Mouse (Mus musculus) C2C12 (cell line): ENCODE measurements around the gene Cast. TPM values are rescaled to one million over a fixed set of nuclear protein-coding genes. Genes with fewer than 3 reads are reported as not detected.

Source experiments
- H3K27me3 ChIP-seq: one replicate; pipeline ENCODE4 v1.6.1; 2011; ENCODE audit not compliant: control insufficient read depth, insufficient read depth, insufficient read length
- H3K36me3 ChIP-seq: one replicate; pipeline ENCODE4 v1.6.1; 2011; ENCODE audit not compliant: control insufficient read depth, insufficient read depth
- H3K4me3 ChIP-seq: one replicate; pipeline ENCODE4 v1.5.1; 2011; ENCODE audit warnings: mild to moderate bottlenecking, control low read depth; ENCODE audit not compliant: poor library complexity, insufficient read depth, severe bottlenecking
- H3K79me2 ChIP-seq: one replicate; pipeline ENCODE4 v1.6.1; 2011; ENCODE audit not compliant: control insufficient read depth, insufficient read depth
- H3K79me3 ChIP-seq: one replicate; pipeline ENCODE4 v1.6.1; 2011; ENCODE audit warnings: low read depth, control low read depth
- H3ac ChIP-seq: one replicate; pipeline ENCODE3; 2011; ENCODE audit warnings: low read depth; ENCODE audit not compliant: control insufficient read depth, insufficient read length
- CEBPB ChIP-seq: IDR thresholded peaks from one replicate; pipeline ENCODE4 v1.6.1; 2011; ENCODE audit warnings: low read depth, mild to moderate bottlenecking, control low read depth, moderate library complexity
- CTCF ChIP-seq: IDR thresholded peaks from one replicate; pipeline ENCODE4 v1.5.1; 2011; ENCODE audit not compliant: control insufficient read depth, insufficient read depth, insufficient read length
- FOSL1 ChIP-seq: IDR thresholded peaks from one replicate; pipeline ENCODE4 v1.8.0; 2011; ENCODE audit warnings: mild to moderate bottlenecking, low read length; ENCODE audit not compliant: poor library complexity, insufficient read depth, severe bottlenecking
- MAX ChIP-seq: IDR thresholded peaks from one replicate; pipeline ENCODE4 v1.6.1; 2011; ENCODE audit warnings: mild to moderate bottlenecking, control low read depth
- MYOD1 ChIP-seq: IDR thresholded peaks from one replicate; pipeline ENCODE4 v1.6.1; 2011; ENCODE audit warnings: low read depth; ENCODE audit not compliant: control insufficient read depth, insufficient read length
- MYOG ChIP-seq: IDR thresholded peaks from one replicate; pipeline ENCODE4 v1.6.1; 2011; ENCODE audit not compliant: control insufficient read depth, insufficient read length; ENCODE audit errors: extremely low read depth
- USF1 ChIP-seq: IDR thresholded peaks from one replicate; pipeline ENCODE4 v1.6.1; 2011; ENCODE audit warnings: low read depth, mild to moderate bottlenecking, control low read depth, moderate library complexity
- polyA plus RNA-seq: library from polyadenylated mRNA; unstranded; fragments of >200 nt; fragmentation: generic; extraction: Trizol; gene quantifications from one replicate; pipeline ENCODE4 v1.2.1, GENCODE M21; 2012; ENCODE audit warnings: missing spikeins

The Cast gene
- polyA plus RNA-seq, 1 experiment, result 23.7 TPM

GRCm38 (mm10) chr13:74736396-74736795 is 72.2 kb downstream of the Cast start:
- H3K36me3 ChIP-seq, result peaks cover 63% of the 10 kb centered on the region
- no peaks in the 10 kb centered on the region for H3K79me3 ChIP-seq
- H3K4me3 ChIP-seq, result no peak overlapping the region
- TF ChIP-seq USF1, result no peak
- no peak for TF ChIP-seq CEBPB
- no peak for TF ChIP-seq MAX
- TF ChIP-seq MYOD1, result no peak
- no peak for TF ChIP-seq FOSL1
- no peak for TF ChIP-seq MYOG
- H3K79me2 ChIP-seq, result no peaks in the 10 kb centered on the region
- no peaks in the 10 kb centered on the region for H3K27me3 ChIP-seq
- H3ac ChIP-seq, result no peak overlapping the region

GRCm38 (mm10) chr13:74735834-74736233 is 72.8 kb downstream of the Cast start:
- H3K27me3 ChIP-seq, result no peaks in the 10 kb centered on the region
- H3K36me3 ChIP-seq, result peaks cover 68% of the 10 kb centered on the region

GRCm38 (mm10) chr13:74733726-74734125 is 74.9 kb downstream of the Cast start:
- H3ac ChIP-seq, result no peak overlapping the region
- no peaks in the 10 kb centered on the region for H3K79me3 ChIP-seq
- H3K4me3 ChIP-seq, result no peak overlapping the region
- no peak for TF ChIP-seq MYOG
- TF ChIP-seq CTCF, result no peak
- TF ChIP-seq MAX, result no peak
- no peak for TF ChIP-seq MYOD1
- no peak for TF ChIP-seq CEBPB
- TF ChIP-seq USF1, result no peak
- no peaks in the 10 kb centered on the region for H3K27me3 ChIP-seq
- H3K79me2 ChIP-seq, result no peaks in the 10 kb centered on the region
- peaks cover 74% of the 10 kb centered on the region for H3K36me3 ChIP-seq

More at GRCm38 (mm10) chr13:74735834-74736233, 72.8 kb downstream of the Cast start:
- TF ChIP-seq CTCF, result no peak
- TF ChIP-seq FOSL1, result no peak
- no peak for TF ChIP-seq MYOD1
- TF ChIP-seq CEBPB, result no peak
- no peak for TF ChIP-seq USF1
- TF ChIP-seq MAX, result no peak
- no peak for TF ChIP-seq MYOG
- Histone ChIP-seq H3K79me3 (no peaks in the 10 kb centered on the region), H3K79me2 (no peaks in the 10 kb centered on the region), H3ac (no peak overlapping the region), H3K4me3 (no peak overlapping the region)

GRCm38 (mm10) chr13:74719002-74719401 is 89.6 kb downstream of the Cast start:
- no peaks in the 10 kb centered on the region for H3K79me3 ChIP-seq
- H3ac ChIP-seq, result no peak overlapping the region
- H3K27me3 ChIP-seq, result no peaks in the 10 kb centered on the region
- peaks cover 57% of the 10 kb centered on the region for H3K36me3 ChIP-seq
- TF ChIP-seq FOSL1 (no peak), MYOD1 (no peak), USF1 (no peak), MAX (no peak), CTCF (no peak), MYOG (no peak), CEBPB (no peak)
- no peak overlapping the region for H3K4me3 ChIP-seq
- no peaks in the 10 kb centered on the region for H3K79me2 ChIP-seq

GRCm38 (mm10) chr13:74696225-74696624 is 112.4 kb downstream of the Cast start:
- H3K36me3 ChIP-seq, result peaks cover 52% of the 10 kb centered on the region
- H3K4me3 ChIP-seq, result no peak overlapping the region
- H3K79me2 ChIP-seq, result no peaks in the 10 kb centered on the region
- no peak overlapping the region for H3ac ChIP-seq
- no peaks in the 10 kb centered on the region for H3K27me3 ChIP-seq
- H3K79me3 ChIP-seq, result no peaks in the 10 kb centered on the region
- TF ChIP-seq MYOD1 (no peak), FOSL1 (no peak), MYOG (no peak), MAX (no peak), CTCF (no peak), CEBPB (no peak)

GRCm38 (mm10) chr13:74695497-74696193 is 113.0 kb downstream of the Cast start:
- Histone ChIP-seq H3K36me3 (peaks cover 50% of the 10 kb centered on the region), H3K79me2 (no peaks in the 10 kb centered on the region), H3K4me3 (no peak overlapping the region), H3K27me3 (no peaks in the 10 kb centered on the region), H3K79me3 (no peaks in the 10 kb centered on the region), H3ac (no peak overlapping the region)
- TF ChIP-seq MAX (no peak), USF1 (no peak), MYOG (no peak), MYOD1 (no peak), FOSL1 (no peak), CTCF (no peak), CEBPB (no peak)

Other genes with a start within 250 kb of the Cast start
- gene Erap1, start 169.2 kb downstream of the Cast start, polyA plus RNA-seq, result 5.5 TPM